Mouse (Mus musculus): ENCODE measurements around the gene Lasp1. TPM values are rescaled to one million over a fixed set of nuclear protein-coding genes. Genes with fewer than 3 reads are reported as not detected.

Lasp1 gene
- 124 TPM for polyA plus RNA-seq (2017; shearing (Covaris generic))

GRCm38 (mm10) chr11:97798782-97799145, at the start of gene Lasp1:
Gene Lasp1 (plus strand): TSS chr11:97799000.

GRCm38 (mm10) chr11:97766154-97766881, 32.5 kb upstream of the Lasp1 start, which contains the start of gene Cwc25:
Gene Cwc25 (minus strand): TSS chr11:97766556.

GRCm38 (mm10) chr11:97775808-97776496, 22.8 kb upstream of the Lasp1 start, which contains the start of gene 1700001P01Rik:
Gene 1700001P01Rik (minus strand): TSS chr11:97775918.

GRCm38 (mm10) chr11:97781832-97782563, 16.8 kb upstream of the Lasp1 start, which contains the start of gene Rpl23:
Gene Rpl23 (minus strand): TSS chr11:97782437.

GRCm38 (mm10) chr11:97840539-97840954, 41.7 kb downstream of the Lasp1 start, which contains the start of gene B230217C12Rik:
Gene B230217C12Rik (plus strand): TSS chr11:97840780.

GRCm38 (mm10) chr11:97883918-97884600, 85.3 kb downstream of the Lasp1 start, which contains the start of gene Fbxo47:
Gene Fbxo47 (minus strand): TSS chr11:97884154.

Other genes with a start within 250 kb of the Lasp1 start
- gene Srcin1, start 222.8 kb upstream of the Lasp1 start, polyA plus RNA-seq (2017; shearing (Covaris generic)), result not detected
- gene Epop, start 169.3 kb upstream of the Lasp1 start, polyA plus RNA-seq (2017; shearing (Covaris generic)), result 17.6 TPM
- gene Mllt6, start 135.6 kb upstream of the Lasp1 start, polyA plus RNA-seq (2017; shearing (Covaris generic)), result 4.9 TPM
- 53.1 TPM for gene Cisd3, start 113.2 kb upstream of the Lasp1 start, polyA plus RNA-seq (2017; shearing (Covaris generic))
- gene Pcgf2, start 98.5 kb upstream of the Lasp1 start, polyA plus RNA-seq (2017; shearing (Covaris generic)), result 3.0 TPM
- 303 TPM for gene Psmb3, start 95.6 kb upstream of the Lasp1 start, polyA plus RNA-seq (2017; shearing (Covaris generic))
- 1.9 TPM for gene Pip4k2b, start 54.3 kb upstream of the Lasp1 start, polyA plus RNA-seq (2017; shearing (Covaris generic))
- 66.2 TPM for gene Cwc25, start 32.4 kb upstream of the Lasp1 start, polyA plus RNA-seq (2017; shearing (Covaris generic))
- not detected for gene 1700001P01Rik, start 23.1 kb upstream of the Lasp1 start, polyA plus RNA-seq (2017; shearing (Covaris generic))
- gene Rpl23, start 16.6 kb upstream of the Lasp1 start, polyA plus RNA-seq (2017; shearing (Covaris generic)), result 463 TPM
- gene B230217C12Rik, start 41.8 kb downstream of the Lasp1 start, polyA plus RNA-seq (2017; shearing (Covaris generic)), result 1.3 TPM
- 0.59 TPM for gene Fbxo47, start 85.2 kb downstream of the Lasp1 start, polyA plus RNA-seq (2017; shearing (Covaris generic))
- 2.2 TPM for gene Plxdc1, start 187.4 kb downstream of the Lasp1 start, polyA plus RNA-seq (2017; shearing (Covaris generic))
- 116 TPM for gene Arl5c, start 197.2 kb downstream of the Lasp1 start, polyA plus RNA-seq (2017; shearing (Covaris generic))
- 14.7 TPM for gene Cacnb1, start 224.0 kb downstream of the Lasp1 start, polyA plus RNA-seq (2017; shearing (Covaris generic))
- gene Rpl19, start 227.7 kb downstream of the Lasp1 start, polyA plus RNA-seq (2017; shearing (Covaris generic)), result 1,592 TPM